Mouse (Mus musculus) thymus, adult 2 months (tissue): Measurements from ENCODE around the gene Pim3.

ENCODE experiments used
- CTCF ChIP-seq: fragments of 200-500 bp; IDR thresholded peaks from 2 replicates; pipeline ENCODE4 v1.5.1; 2012; ENCODE audit warnings: mild to moderate bottlenecking, control low read depth, low read length, moderate library complexity, borderline replicate concordance; ENCODE audit not compliant: control insufficient read depth, poor library complexity, insufficient read depth; ENCODE audit errors: extremely low read depth
- POLR2A ChIP-seq: fragments of 200-500 bp; IDR thresholded peaks from 2 replicates; pipeline ENCODE4 v1.6.1; 2012; ENCODE audit warnings: mild to moderate bottlenecking, low read length, control low read depth, moderate library complexity; ENCODE audit not compliant: control insufficient read depth, poor library complexity, insufficient read depth; ENCODE audit errors: extremely low read depth

- TF ChIP-seq POLR2A, result no peak
- TF ChIP-seq CTCF, result no peak
Observed at GRCm38 (mm10) chr15:88857361-88857760, 4.6 kb upstream of the Pim3 start.
